Mouse (Mus musculus): ENCODE data around the gene Hbb-bs. TPM values are rescaled to one million over a fixed set of nuclear protein-coding genes. Genes with fewer than 3 reads are reported as not detected.

Gene Hbb-bs
- polyA plus RNA-seq (2015; fragmentation: Illumina TruSeq; extraction: RNeasy Lipid Tissue Mini Kit (QIAGEN cat#74804); ENCODE audit: insufficient read depth, low replicate concordance) = 24,371 TPM

GRCm38 (mm10) chr7:103827808-103828207 lies at the start of gene Hbb-bs:
Hbb-bs (minus strand) TSS chr7:103828096.

GRCm38 (mm10) chr7:103853090-103853489 lies 25.2 kb upstream of the Hbb-bs start, which contains the start of gene Hbb-y:
Hbb-y (minus strand) TSS chr7:103853216.

GRCm38 (mm10) chr7:103843034-103843433 lies 15.1 kb upstream of the Hbb-bs start, which contains the start of gene Hbb-bh1:
Hbb-bh1 (minus strand) TSS chr7:103843164.

GRCm38 (mm10) chr7:103840268-103840667 lies 12.4 kb upstream of the Hbb-bs start, which contains the start of gene Hbb-bh2:
Hbb-bh2 (minus strand) TSS chr7:103840520.

GRCm38 (mm10) chr7:103813766-103814165 lies 14.1 kb downstream of the Hbb-bs start, which contains the start of gene Hbb-bt:
Hbb-bt (minus strand) TSS chr7:103813996.

GRCm38 (mm10) chr7:103791721-103792120 lies 36.2 kb downstream of the Hbb-bs start, which contains the start of gene Olfr67:
Olfr67 (minus strand) TSS chr7:103791821.

GRCm38 (mm10) chr7:103779598-103779997 lies 48.3 kb downstream of the Hbb-bs start, which contains the start of gene Olfr68:
Olfr68 (minus strand) TSS chr7:103779698.

Other genes starting within 250 kb of the Hbb-bs start
- gene Olfr618, start 238.0 kb downstream of the Hbb-bs start, polyA plus RNA-seq (2015; fragmentation: Illumina TruSeq; extraction: RNeasy Lipid Tissue Mini Kit (QIAGEN cat#74804); ENCODE audit: insufficient read depth, low replicate concordance) = not detected
- gene Olfr619, start 227.5 kb downstream of the Hbb-bs start, polyA plus RNA-seq (2015; fragmentation: Illumina TruSeq; extraction: RNeasy Lipid Tissue Mini Kit (QIAGEN cat#74804); ENCODE audit: insufficient read depth, low replicate concordance) = not detected
- gene Olfr620, start 215.6 kb downstream of the Hbb-bs start, polyA plus RNA-seq (2015; fragmentation: Illumina TruSeq; extraction: RNeasy Lipid Tissue Mini Kit (QIAGEN cat#74804); ENCODE audit: insufficient read depth, low replicate concordance) = not detected
- gene Olfr622, start 185.4 kb downstream of the Hbb-bs start, polyA plus RNA-seq (2015; fragmentation: Illumina TruSeq; extraction: RNeasy Lipid Tissue Mini Kit (QIAGEN cat#74804); ENCODE audit: insufficient read depth, low replicate concordance) = not detected
- not detected for gene Olfr623, start 164.4 kb downstream of the Hbb-bs start, polyA plus RNA-seq (2015; fragmentation: Illumina TruSeq; extraction: RNeasy Lipid Tissue Mini Kit (QIAGEN cat#74804); ENCODE audit: insufficient read depth, low replicate concordance)
- gene Olfr624, start 156.9 kb downstream of the Hbb-bs start, polyA plus RNA-seq (2015; fragmentation: Illumina TruSeq; extraction: RNeasy Lipid Tissue Mini Kit (QIAGEN cat#74804); ENCODE audit: insufficient read depth, low replicate concordance) = 0.14 TPM
- gene Olfr625-ps1, start 145.4 kb downstream of the Hbb-bs start, polyA plus RNA-seq (2015; fragmentation: Illumina TruSeq; extraction: RNeasy Lipid Tissue Mini Kit (QIAGEN cat#74804); ENCODE audit: insufficient read depth, low replicate concordance) = not detected
- gene Olfr243, start 113.4 kb downstream of the Hbb-bs start, polyA plus RNA-seq (2015; fragmentation: Illumina TruSeq; extraction: RNeasy Lipid Tissue Mini Kit (QIAGEN cat#74804); ENCODE audit: insufficient read depth, low replicate concordance) = not detected
- not detected for gene Olfr628, start 97.7 kb downstream of the Hbb-bs start, polyA plus RNA-seq (2015; fragmentation: Illumina TruSeq; extraction: RNeasy Lipid Tissue Mini Kit (QIAGEN cat#74804); ENCODE audit: insufficient read depth, low replicate concordance)
- not detected for gene Olfr629, start 83.2 kb downstream of the Hbb-bs start, polyA plus RNA-seq (2015; fragmentation: Illumina TruSeq; extraction: RNeasy Lipid Tissue Mini Kit (QIAGEN cat#74804); ENCODE audit: insufficient read depth, low replicate concordance)
- not detected for gene Olfr630, start 70.8 kb downstream of the Hbb-bs start, polyA plus RNA-seq (2015; fragmentation: Illumina TruSeq; extraction: RNeasy Lipid Tissue Mini Kit (QIAGEN cat#74804); ENCODE audit: insufficient read depth, low replicate concordance)
- gene Olfr69, start 56.5 kb downstream of the Hbb-bs start, polyA plus RNA-seq (2015; fragmentation: Illumina TruSeq; extraction: RNeasy Lipid Tissue Mini Kit (QIAGEN cat#74804); ENCODE audit: insufficient read depth, low replicate concordance) = not detected
- not detected for gene Olfr68, start 48.4 kb downstream of the Hbb-bs start, polyA plus RNA-seq (2015; fragmentation: Illumina TruSeq; extraction: RNeasy Lipid Tissue Mini Kit (QIAGEN cat#74804); ENCODE audit: insufficient read depth, low replicate concordance)
- gene Olfr67, start 36.3 kb downstream of the Hbb-bs start, polyA plus RNA-seq (2015; fragmentation: Illumina TruSeq; extraction: RNeasy Lipid Tissue Mini Kit (QIAGEN cat#74804); ENCODE audit: insufficient read depth, low replicate concordance) = not detected
- 4,439 TPM for gene Hbb-bt, start 14.1 kb downstream of the Hbb-bs start, polyA plus RNA-seq (2015; fragmentation: Illumina TruSeq; extraction: RNeasy Lipid Tissue Mini Kit (QIAGEN cat#74804); ENCODE audit: insufficient read depth, low replicate concordance)
- not detected for gene Hbb-bh2, start 12.4 kb upstream of the Hbb-bs start, polyA plus RNA-seq (2015; fragmentation: Illumina TruSeq; extraction: RNeasy Lipid Tissue Mini Kit (QIAGEN cat#74804); ENCODE audit: insufficient read depth, low replicate concordance)
- gene Hbb-bh1, start 15.1 kb upstream of the Hbb-bs start, polyA plus RNA-seq (2015; fragmentation: Illumina TruSeq; extraction: RNeasy Lipid Tissue Mini Kit (QIAGEN cat#74804); ENCODE audit: insufficient read depth, low replicate concordance) = 0.80 TPM
- gene Hbb-y, start 25.1 kb upstream of the Hbb-bs start, polyA plus RNA-seq (2015; fragmentation: Illumina TruSeq; extraction: RNeasy Lipid Tissue Mini Kit (QIAGEN cat#74804); ENCODE audit: insufficient read depth, low replicate concordance) = not detected
- gene Olfr66, start 58.2 kb upstream of the Hbb-bs start, polyA plus RNA-seq (2015; fragmentation: Illumina TruSeq; extraction: RNeasy Lipid Tissue Mini Kit (QIAGEN cat#74804); ENCODE audit: insufficient read depth, low replicate concordance) = not detected
- not detected for gene Olfr64, start 66.4 kb upstream of the Hbb-bs start, polyA plus RNA-seq (2015; fragmentation: Illumina TruSeq; extraction: RNeasy Lipid Tissue Mini Kit (QIAGEN cat#74804); ENCODE audit: insufficient read depth, low replicate concordance)
- not detected for gene Olfr65, start 75.4 kb upstream of the Hbb-bs start, polyA plus RNA-seq (2015; fragmentation: Illumina TruSeq; extraction: RNeasy Lipid Tissue Mini Kit (QIAGEN cat#74804); ENCODE audit: insufficient read depth, low replicate concordance)
- gene Olfr631, start 100.7 kb upstream of the Hbb-bs start, polyA plus RNA-seq (2015; fragmentation: Illumina TruSeq; extraction: RNeasy Lipid Tissue Mini Kit (QIAGEN cat#74804); ENCODE audit: insufficient read depth, low replicate concordance) = not detected
- gene Olfr632, start 106.3 kb upstream of the Hbb-bs start, polyA plus RNA-seq (2015; fragmentation: Illumina TruSeq; extraction: RNeasy Lipid Tissue Mini Kit (QIAGEN cat#74804); ENCODE audit: insufficient read depth, low replicate concordance) = not detected
- gene Olfr633, start 116.3 kb upstream of the Hbb-bs start, polyA plus RNA-seq (2015; fragmentation: Illumina TruSeq; extraction: RNeasy Lipid Tissue Mini Kit (QIAGEN cat#74804); ENCODE audit: insufficient read depth, low replicate concordance) = not detected
- gene Olfr635, start 143.1 kb upstream of the Hbb-bs start, polyA plus RNA-seq (2015; fragmentation: Illumina TruSeq; extraction: RNeasy Lipid Tissue Mini Kit (QIAGEN cat#74804); ENCODE audit: insufficient read depth, low replicate concordance) = not detected
- not detected for gene Olfr638, start 170.7 kb upstream of the Hbb-bs start, polyA plus RNA-seq (2015; fragmentation: Illumina TruSeq; extraction: RNeasy Lipid Tissue Mini Kit (QIAGEN cat#74804); ENCODE audit: insufficient read depth, low replicate concordance)
- not detected for gene Olfr639, start 189.2 kb upstream of the Hbb-bs start, polyA plus RNA-seq (2015; fragmentation: Illumina TruSeq; extraction: RNeasy Lipid Tissue Mini Kit (QIAGEN cat#74804); ENCODE audit: insufficient read depth, low replicate concordance)
- not detected for gene Olfr640, start 197.5 kb upstream of the Hbb-bs start, polyA plus RNA-seq (2015; fragmentation: Illumina TruSeq; extraction: RNeasy Lipid Tissue Mini Kit (QIAGEN cat#74804); ENCODE audit: insufficient read depth, low replicate concordance)
- gene Olfr641, start 207.3 kb upstream of the Hbb-bs start, polyA plus RNA-seq (2015; fragmentation: Illumina TruSeq; extraction: RNeasy Lipid Tissue Mini Kit (QIAGEN cat#74804); ENCODE audit: insufficient read depth, low replicate concordance) = not detected
- not detected for gene Olfr642, start 224.6 kb upstream of the Hbb-bs start, polyA plus RNA-seq (2015; fragmentation: Illumina TruSeq; extraction: RNeasy Lipid Tissue Mini Kit (QIAGEN cat#74804); ENCODE audit: insufficient read depth, low replicate concordance)
- gene 4930516K23Rik, start 233.3 kb upstream of the Hbb-bs start, polyA plus RNA-seq (2015; fragmentation: Illumina TruSeq; extraction: RNeasy Lipid Tissue Mini Kit (QIAGEN cat#74804); ENCODE audit: insufficient read depth, low replicate concordance) = not detected
- gene Olfr644, start 243.8 kb upstream of the Hbb-bs start, polyA plus RNA-seq (2015; fragmentation: Illumina TruSeq; extraction: RNeasy Lipid Tissue Mini Kit (QIAGEN cat#74804); ENCODE audit: insufficient read depth, low replicate concordance) = not detected

All from spleen, adult 10 weeks (tissue).